Mouse (Mus musculus) activated CD4-positive, CD25-positive, alpha-beta regulatory T cell (primary cell): ENCODE measurements around the gene Mup8. TPM values are rescaled to one million over a fixed set of nuclear protein-coding genes. Genes with fewer than 3 reads are reported as not detected.

Experiments used
- polyA plus RNA-seq, 2 experiments: library from polyadenylated mRNA; unstranded; fragments of 100-300 nt; shearing (Covaris generic); gene quantifications; one replicate each; pipeline ENCODE4 v1.2.1; 2017

Gene Mup8
- not detected for polyA plus RNA-seq

DNA sequence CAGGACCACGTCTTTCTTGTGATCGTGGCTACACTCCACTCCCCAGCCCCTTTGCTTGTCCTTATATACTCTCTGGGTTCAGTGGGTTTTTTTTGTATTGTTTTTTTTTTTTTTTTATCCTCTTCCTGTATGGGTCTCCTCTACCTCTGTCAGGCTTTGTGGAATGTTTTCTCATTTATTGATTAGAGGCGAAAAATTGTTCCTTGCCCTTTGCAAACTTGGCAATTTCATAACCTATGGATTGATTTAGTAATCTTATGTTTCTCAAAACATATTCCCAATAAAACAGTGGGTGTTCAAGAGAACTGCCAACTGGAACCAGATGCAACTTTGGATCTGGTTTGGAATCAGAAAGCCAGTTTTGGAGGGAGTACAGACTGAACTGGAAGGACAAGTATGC, at the start of gene Mup8:
TSS of gene Mup8 (minus strand) at position 101 of the 400 bp plus-strand sequence.

Other genes starting within 250 kb of the Mup8 start
- gene Mup7, start 152.1 kb downstream of the Mup8 start, polyA plus RNA-seq, result not detected
- not detected for gene Mup2, start 68.3 kb downstream of the Mup8 start, polyA plus RNA-seq
- under 1 TPM in 1 of 2 experiments, not detected in 1; 0.38 TPM for gene Mup9, start 199.4 kb upstream of the Mup8 start, polyA plus RNA-seq